Mouse (Mus musculus): Measurements from ENCODE around the gene Trappc10.
A peak's percentile ranks its signal among the peaks of the same experiment; 100 is the strongest.

The Trappc10 gene

DNA sequence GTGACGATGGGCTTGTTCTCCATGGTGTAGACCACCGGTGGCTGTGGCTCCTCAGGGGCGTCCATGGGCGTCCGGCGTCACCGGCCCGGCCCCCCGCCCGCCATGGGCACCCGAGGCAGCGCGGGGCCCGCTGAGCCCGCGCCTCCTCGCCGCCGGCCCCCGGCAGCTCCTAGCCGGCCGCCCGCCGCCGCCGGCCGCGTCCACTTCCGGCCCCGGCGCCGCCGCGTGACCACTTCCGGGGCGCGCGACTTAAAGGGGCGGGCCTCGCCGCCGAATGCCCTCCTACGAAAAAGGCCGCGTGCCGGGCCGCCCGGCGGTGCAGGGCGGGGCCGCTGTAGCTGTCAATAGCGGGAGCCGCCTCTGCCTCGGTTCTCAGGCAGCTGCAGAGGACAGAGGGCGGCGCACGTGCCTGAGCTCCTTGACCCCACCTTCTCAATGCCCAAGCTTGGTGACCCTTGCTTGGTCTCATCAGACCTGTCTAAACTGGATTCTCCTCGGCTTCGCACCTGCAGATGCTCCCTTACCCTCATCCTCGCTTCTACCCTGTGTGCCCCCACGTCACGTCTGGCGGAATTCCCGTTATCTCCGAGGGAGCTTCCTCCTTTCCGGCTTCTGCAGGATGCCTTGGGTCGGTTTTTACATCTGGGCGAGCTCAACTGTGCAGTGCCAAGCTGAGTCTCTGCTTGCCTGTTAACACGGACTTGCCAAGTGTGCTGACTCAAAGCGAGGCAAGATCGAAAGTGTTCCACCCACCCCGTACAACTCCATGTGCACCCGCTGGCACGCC is at the start of gene Trappc10:
TSS of gene Trappc10 (minus strand) at position 204 of the 787 bp plus-strand sequence.
- DNase-seq (ENCODE audit: low spot score in 2 of 2), result peak; percentile 83 to 86

DNA sequence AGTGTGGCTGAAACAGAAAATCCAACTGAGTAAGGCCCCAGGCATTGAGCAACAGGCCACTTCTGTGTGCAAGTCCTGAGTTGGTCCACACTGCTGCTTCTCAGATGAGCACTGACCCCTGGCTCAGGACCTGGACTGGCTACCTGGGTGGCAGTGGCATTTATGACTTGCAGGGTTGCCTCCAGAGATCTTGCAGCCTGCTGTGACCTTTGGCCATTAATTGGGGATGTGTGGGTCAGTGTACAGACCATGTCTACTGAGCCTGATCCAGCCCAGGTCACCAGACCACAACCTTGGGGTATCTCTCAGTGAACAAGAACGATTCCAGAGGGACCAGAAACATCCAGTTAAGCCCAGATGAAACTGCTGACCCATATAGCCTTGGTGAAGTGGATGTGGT is 49.1 kb upstream of the Trappc10 start:
- no peak for DNase-seq (ENCODE audit: low spot score in 2 of 2)

DNA sequence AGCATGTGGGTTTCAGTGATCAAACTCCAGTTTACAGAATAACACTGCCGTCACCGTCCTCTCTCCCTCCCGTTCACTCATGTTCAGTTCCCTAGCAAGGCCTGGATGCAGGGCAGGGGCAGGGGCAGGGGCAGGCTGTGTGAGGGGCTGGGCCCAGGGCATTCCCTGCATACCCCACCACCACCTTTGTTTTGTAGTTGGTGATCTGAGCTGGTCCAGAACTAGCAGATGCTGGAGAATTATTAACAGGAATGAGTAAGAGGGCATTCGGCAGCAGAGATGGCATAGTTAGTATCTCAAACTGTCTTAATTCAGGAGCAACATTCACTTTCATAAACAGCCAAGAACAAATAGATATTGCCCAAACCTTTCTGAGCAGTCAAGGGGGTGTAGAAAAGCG is 47.9 kb upstream of the Trappc10 start:
- DNase-seq (ENCODE audit: low spot score in 2 of 2), result no peak

DNA sequence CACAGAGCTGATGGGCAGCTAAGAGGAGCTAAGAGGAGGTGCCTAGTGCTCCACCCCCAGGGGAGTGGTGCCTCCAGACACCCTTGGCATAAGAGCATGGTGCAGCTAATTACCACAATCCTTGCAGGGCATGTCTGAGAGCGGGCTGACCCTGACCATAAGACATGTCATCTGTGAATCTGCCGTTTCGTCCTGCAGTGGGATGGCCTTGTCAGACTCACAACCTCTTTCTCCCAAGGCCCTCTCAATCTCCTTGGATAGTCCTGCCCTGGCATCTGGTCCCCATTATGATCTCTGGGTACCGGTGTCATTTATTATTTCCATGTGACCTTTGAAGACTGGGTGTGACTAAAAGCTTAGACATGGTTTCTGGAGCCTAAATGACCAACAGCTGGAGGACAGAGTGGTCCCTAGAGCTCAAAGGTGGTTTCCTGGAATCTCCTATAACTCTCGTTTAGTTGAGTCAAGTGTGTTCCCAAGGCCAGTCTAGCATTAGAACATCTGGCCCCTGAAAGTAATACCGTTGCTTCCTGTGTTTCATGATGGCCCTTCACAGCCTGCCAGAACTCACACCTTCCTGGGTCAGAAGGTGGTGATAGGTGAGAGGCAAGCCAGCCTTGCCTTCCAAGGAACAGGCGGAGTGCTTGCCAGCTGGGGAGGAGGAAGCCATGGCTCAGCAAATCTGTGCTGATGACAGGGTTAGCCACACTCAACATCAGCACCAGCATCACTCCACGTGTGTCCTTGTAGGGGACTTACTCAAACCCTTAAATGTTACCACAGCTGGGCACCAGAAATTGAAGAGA is 46.5 kb upstream of the Trappc10 start:
- DNase-seq (ENCODE audit: low spot score in 2 of 2), result no peak

DNA sequence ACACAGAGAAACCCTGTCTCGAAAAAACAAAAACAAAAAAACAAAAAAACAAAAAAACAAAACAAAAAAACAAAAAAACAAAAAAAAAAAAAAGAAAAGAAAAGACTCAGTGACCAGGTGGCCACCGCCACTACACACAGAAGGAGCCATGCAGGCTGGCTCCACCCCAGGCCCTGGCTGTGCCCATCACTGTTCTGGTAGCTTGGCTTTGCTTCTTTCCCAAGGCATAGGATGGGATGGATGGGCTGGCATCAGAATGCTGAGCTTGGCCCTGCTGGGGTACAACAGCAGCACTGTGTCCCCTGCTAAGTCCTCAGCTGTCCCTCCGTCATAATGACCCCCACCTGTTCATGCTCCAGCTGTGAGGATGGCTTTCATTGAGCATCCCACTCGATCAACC is 44.5 kb upstream of the Trappc10 start:
- DNase-seq (ENCODE audit: low spot score in 2 of 2), result no peak

DNA sequence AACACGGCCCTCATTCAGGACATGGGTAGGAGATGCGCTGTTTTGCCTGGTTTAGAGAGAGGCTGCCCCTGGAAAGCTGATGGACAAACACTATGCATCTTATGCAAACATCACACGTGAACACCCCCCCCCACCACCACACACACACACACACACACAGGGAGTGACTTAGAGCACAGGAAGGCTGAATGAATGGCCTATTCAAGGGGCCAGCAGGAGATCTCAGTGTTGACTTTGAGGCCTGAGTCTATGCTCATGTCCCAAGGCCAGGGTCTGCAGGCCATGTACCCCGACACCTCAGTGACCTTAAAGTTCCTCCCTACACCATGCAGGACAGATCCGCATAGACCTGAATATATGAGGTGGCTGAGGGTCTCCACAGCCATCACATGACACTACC is 43.7 kb upstream of the Trappc10 start:
- no peak for DNase-seq (ENCODE audit: low spot score in 2 of 2)

DNA sequence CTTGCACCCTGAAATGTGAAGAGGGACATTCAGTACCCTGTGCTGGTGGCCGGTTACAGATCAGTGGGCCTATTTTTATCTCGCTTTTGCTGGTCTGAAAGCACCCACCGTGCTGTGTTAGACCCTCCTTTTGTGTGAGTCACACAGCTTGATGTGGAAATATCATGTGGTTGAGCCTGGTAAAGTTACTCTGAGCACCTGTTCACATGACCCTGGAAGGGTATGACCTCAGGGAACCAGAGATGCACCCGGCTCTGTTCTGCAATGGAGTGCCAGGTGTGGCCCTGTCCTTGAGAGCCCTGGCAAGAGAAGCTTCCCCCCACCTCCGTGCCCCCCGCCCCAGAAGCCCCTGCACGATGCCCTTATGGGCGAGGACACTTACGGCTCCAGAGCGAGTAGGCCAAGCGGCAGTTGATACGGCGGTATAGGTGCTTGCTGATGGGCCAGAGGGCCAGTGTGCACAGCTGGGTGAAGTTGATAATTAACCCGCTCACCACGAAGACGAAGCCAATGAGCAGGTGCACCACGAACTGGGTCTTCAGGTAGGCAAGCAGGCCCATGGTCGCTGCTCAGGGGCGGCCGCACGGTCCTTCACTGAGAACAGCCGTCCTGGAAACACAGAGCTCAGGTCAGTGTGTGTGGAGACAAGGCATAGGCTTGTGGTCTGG is 43.2 kb upstream of the Trappc10 start:
- DNase-seq (ENCODE audit: low spot score in 2 of 2), result no peak

DNA sequence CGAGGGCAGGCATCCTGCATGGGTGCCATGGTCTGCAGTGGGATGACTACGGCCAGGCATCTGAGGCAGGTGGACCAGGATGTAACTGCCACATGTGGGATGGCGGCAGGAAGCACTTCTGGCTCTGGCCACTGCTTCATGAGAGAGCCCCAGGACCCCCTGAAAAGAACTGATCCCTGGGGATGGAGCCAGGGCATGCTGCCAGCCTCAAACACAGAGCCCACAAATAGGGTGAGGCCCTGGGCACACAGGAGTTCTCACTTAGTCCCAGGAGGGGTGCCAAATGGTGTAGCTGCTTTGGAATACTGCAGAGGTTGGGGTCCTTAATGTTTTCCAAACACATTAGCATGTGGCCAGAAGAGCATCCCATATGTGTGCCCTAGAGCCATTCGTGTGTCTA is 41.5 kb upstream of the Trappc10 start:
- no peak for DNase-seq (ENCODE audit: low spot score in 2 of 2)

DNA sequence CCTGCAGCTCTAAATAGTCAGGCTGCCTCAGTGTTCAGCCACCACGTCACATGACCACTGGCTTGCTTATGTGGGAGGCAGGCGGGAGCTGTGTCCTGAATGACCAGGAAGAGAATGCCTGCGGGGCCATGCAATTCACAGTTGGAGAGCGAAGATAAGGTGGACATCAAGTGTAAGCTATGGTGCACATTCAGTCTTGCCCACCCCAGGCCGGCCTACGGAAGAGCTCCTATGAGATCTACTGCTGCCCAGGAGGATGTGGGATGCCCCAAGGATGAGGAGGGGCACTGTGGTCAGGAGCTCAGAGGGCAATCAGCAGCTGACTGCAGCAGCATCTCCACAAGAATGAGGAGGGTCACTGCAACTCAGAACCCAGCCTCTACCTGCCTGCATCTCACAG is 41.0 kb upstream of the Trappc10 start:
- DNase-seq (ENCODE audit: low spot score in 2 of 2), result no peak

DNA sequence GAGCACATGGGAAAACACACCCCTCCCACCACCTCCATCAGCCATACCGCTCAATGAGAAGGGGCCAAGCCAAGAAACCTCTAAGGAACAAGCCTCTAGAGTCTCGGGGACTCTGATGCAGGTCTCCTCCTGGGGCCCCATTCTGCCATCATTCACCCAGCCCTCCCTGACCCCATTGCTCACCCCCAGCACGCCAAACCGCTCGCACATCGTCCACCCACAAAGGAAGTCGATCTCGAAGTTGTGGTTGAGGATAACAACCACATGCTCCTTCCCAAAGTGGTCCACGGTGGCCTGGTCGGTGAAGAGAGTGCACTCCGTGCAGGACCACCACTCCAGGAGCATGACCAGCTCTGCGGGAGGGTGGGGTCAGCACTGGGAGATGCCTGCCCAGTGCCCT is 40.4 kb upstream of the Trappc10 start:
- DNase-seq (ENCODE audit: low spot score in 2 of 2), result no peak

DNA sequence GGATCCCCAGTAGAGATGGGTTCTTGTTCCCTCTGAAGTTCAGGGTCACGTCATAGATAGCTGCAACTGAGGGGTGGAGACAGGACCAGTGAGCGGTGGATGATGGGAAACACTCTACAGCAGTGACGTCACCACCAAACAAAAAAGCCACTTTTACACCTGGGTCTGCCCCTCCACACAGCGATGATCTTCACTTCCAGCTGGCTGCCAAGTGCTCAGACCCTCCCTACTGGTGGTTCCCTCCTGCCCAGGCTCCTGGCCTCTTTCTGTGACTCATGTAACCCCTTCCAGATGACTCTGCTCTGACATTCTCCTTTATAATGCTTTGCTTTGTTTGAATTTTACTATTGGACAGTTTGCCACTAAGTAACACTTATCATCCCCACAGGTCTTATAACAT is 38.0 kb upstream of the Trappc10 start:
- no peak for DNase-seq (ENCODE audit: low spot score in 2 of 2)

DNA sequence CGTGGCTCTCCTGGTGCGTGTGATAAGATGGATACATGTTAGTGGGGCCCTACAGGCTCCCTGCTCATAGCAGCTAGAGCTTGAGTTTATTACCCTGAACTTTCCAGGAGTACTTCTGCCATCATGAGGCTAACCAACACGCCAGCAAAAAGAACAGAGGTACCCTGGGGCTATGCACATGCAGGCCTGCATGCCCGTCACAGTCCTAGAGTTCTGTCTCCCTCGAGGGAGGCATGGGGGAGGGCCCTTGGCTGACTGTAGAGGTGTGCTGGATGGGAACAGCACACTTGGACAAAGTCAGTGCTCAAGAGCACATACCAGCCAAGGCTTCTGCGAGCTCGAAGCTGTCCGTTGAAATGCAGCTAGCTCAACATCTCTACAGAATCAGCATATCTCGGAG is 36.0 kb upstream of the Trappc10 start:
- no peak for DNase-seq (ENCODE audit: low spot score in 2 of 2)

DNA sequence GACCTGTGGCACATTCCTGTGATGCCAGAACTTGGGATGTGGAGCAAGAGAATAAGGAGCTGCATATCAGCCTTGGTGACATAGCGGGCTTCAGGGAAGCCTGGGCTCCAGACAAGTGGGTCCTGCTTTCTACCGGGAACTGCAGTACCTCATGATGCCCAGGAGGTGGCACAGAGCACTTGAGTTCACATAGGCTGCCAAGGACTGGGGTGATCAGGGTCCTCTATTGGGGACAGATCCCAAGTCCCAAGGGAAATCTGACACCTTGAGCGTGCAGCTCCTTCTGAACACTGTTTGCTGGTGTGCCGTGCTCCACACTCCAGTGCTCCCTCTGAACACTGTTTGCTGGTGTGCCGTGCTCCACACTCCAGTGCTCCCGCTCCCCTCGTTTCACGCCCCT is 34.8 kb upstream of the Trappc10 start:
- DNase-seq (ENCODE audit: low spot score in 2 of 2), result no peak

DNA sequence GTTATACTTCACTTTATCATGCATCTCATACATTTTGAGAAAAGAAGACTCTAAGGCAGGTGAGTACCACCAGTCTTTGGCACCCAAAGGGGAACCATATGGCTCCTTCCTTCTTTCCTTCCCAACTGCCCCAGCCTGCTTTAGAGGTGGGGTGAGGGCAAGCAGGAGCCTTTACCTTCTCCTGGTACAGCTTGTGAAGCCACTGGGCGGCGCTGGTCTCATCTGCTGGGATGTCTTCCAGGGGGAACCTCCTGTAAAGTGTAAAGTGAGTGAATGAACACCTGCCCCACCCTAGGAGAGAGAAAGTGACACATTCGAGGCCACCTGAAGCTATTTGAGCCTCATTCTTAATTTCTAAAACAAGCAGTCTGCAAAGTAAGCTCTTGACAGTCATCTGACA is 33.4 kb upstream of the Trappc10 start:
- DNase-seq (ENCODE audit: low spot score in 2 of 2), result no peak

DNA sequence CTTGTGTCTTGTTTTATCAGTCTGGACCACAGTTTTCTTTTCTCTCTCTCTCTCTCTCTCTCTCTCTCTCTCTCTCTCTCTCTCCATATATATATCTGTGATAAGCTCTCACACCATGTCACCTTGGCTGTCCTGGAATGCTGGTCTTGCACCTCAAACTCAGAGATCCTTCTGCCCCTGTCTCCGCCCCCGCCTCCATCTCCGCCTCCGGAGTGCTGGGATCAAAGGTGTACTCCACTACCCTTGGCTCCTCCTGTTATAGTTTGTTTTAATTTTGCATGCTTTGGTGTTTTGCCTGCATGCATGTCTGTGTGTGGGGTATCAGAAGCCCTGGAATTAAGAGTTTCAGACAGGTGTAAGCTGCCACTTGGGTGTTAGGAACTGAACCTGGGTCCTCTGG is 31.8 kb upstream of the Trappc10 start:
- DNase-seq (ENCODE audit: low spot score in 2 of 2), result no peak

DNA sequence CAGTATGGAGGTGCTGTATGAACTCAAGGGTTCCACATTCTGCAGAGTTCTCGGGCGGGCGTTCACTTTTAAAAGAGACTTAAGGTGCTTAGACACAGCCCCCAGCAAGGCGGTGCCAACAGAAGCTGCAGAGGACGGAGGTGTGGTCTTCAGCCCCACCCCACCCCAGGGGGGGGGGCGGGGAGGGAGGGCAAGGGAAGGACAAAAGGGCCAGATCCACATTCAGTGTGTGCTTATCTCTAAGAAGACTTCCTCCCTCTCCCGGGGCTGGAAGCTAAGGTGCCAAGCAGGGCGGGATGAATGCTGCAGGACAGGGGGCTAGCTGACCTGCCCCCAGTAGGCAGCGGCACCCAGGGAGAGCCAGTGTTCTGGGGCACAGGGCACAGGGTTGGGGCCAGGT is 28.5 kb upstream of the Trappc10 start:
- DNase-seq (ENCODE audit: low spot score in 2 of 2), result no peak

DNA sequence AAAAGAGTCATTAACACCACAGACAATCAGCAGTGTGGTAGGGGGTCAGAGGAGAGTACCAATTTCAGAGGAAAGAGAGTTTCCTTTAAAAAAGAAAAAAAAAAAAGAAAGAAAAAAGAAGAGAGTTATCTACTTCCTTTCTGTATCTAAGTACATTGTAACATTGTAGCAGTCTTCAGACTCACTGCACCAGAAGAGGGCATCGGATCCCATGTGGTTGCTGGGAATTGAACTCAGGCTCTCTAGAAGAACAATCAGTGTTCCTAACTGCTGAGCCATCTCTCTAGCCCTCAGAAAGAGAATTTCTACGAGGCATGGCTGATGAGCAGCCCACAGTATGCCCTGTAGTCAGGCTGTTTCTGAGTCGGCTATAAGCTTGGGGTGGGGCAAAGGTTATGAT is 21.4 kb upstream of the Trappc10 start:
- no peak for DNase-seq (ENCODE audit: low spot score in 2 of 2)

DNA sequence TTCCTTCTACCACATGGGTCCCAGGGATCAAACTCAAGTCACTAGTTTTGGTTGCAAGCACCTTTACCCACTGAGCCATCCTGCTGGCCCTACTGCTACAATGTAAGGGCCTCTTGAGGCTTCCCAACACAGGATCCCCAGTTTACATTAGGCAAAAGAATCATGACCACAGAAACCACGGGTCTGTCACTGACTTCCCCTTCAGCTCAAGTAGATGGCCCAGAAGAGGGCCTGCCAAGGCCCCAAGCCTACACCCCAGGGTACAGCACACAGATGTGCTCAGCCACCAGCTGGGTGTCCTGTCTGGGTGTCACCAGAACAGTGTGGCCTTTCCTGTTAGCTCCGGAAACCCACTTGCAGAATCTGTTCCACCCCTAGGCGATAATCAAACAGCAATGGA is 20.3 kb upstream of the Trappc10 start:
- DNase-seq (ENCODE audit: low spot score in 2 of 2), result no peak

DNA sequence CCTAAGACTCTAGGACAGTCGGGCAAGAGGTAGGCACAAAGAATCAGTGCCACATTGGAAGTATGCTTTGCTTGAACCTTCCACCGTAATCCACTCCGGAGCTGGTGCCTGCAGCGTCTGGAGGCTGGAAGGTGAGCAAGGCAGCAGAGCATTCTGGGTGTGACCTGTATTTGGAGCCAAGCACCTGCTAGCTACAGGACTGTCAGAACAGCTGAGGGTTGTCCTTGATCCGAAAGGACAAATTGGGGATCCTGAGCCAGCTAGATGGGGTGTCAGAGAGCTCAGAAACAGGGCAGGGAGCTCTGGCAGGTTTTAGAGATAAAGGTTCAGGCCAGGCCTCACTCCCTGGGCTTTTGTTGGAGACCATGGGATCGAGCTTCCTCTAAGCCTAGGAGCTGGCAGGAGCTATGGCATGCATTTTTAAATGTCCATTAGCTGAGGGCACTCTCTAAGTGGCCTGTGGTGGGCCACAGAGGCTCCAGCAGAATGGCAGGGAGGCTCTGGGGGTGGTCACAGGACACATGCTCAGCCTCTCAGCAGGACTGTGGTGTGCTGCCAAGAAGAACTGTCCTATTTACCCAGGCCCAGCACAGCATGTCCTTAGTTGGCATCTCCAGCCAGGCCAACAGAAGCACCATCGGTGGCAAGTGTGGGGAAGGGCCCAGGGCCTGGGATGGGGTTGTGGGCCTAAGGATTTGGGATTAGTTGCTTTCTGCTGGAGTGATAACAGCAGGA is 16.6 kb upstream of the Trappc10 start:
- no peak for DNase-seq (ENCODE audit: low spot score in 2 of 2)

DNA sequence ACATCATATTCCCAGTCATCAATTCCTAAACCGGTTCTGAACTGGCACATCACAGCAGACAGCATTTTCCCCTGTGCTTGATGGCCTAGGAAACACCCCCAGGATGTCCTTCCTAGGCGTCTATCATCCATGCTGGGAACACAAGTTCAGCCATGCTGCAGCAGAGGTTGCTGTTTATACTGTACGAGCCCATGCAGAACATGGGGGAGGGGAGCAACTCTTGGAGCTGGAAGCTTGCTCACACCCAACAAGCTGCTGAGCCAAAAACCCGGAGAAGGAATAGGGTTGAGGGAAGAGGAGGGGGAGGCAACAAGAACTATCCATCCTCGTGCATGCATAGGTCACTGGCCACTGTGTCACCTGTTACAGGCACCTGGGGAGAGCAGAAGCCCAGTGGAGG is 15.9 kb upstream of the Trappc10 start:
- no peak for DNase-seq (ENCODE audit: low spot score in 2 of 2)

DNA sequence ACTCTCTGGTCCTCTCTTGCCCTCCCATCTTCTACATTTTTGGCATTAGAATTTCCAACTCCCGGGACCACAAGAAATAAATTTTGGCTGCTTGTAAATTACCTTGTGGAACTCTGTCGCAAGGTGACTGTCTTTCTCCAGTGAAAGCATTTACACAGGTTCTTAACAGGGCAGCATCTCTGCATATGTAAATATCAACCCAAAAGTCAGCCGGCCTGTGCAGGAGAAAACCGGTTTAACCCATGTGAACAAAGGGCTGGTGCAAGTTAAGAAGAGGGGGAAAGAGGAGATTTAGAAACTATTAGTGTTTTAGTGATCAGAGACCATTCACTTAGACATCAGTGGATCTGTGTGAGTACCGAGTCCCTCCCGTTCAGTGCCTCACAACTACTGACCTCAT is 15.3 kb upstream of the Trappc10 start:
- no peak for DNase-seq (ENCODE audit: low spot score in 2 of 2)

DNA sequence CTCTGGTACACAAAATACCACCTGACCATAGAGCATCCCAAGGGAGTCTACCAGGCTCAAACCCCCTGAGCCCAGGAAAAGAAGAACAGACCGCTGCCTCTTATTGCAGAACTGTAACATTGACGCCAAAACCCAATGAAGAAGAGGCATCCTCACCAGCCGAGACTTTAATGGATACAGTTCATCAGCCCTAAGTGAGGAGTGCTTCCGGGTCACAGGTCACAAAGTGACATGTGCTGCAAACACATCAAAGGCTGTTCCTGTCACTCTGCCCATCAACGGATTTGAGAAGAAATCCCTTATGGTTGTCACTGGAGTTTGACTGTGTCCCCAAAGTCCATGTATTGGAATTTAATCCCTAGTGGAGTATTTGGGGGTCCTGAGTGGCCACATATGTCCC is 14.8 kb upstream of the Trappc10 start:
- no peak for DNase-seq (ENCODE audit: low spot score in 2 of 2)

Measured in urinary bladder, postnatal 4 days (tissue).